Mouse (Mus musculus) heart, adult 2 months (tissue): Measurements from ENCODE around the gene Fam83e.

Experiments
- CTCF ChIP-seq: fragments of 200-600 bp; IDR thresholded peaks from 2 replicates; pipeline ENCODE4 v1.8.1; 2022; ENCODE audit warnings: antibody characterized with exemption, mild to moderate bottlenecking, moderate library complexity
- EP300 ChIP-seq: fragments of 200-500 bp; IDR thresholded peaks from 2 replicates; pipeline ENCODE4 v1.6.1; 2011; ENCODE audit warnings: low read depth, low read length, control low read depth; ENCODE audit not compliant: insufficient read depth
- POLR2A ChIP-seq: fragments of 200-500 bp; IDR thresholded peaks from 2 replicates; pipeline ENCODE4 v1.6.1; 2011; ENCODE audit warnings: mild to moderate bottlenecking, low read depth, low read length, control low read depth; ENCODE audit not compliant: insufficient read depth

DNA sequence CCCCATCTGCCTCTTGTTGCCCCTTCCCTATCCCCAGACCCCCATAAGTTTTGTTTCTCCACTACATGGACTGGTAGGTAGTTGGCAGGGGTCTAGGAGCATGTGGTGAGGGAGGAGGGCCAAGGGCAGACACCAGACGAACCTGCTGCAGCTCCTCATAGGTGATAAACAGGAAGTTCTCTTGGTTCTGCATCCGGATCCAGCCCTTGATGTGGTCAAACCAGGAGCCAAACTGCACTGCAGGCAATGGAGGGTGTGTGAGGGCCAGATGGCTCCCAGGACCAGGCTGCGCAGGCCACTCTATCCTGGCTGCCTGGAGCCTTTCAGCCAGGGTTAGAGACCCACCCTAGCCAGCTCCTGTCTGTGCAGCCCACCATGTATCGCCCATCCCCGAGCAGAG, 12.5 kb downstream of the Fam83e start:
- TF ChIP-seq EP300 (no peak), CTCF (no peak), POLR2A (no peak)
